Mouse (Mus musculus) brown adipose tissue, adult 24 weeks (tissue): ENCODE measurements at regions not wholly inside any gene's neighbourhood (a gene's known extent, or its start where the extent isn't known, plus 50 kb on each side); places are given as distances from the start of the nearest gene placed in this dataset.

Source experiments
- H3K27ac ChIP-seq: fragments of 200-500 bp; replicated peaks from 2 replicates; pipeline ENCODE4 v1.5.1; 2012; ENCODE audit warnings: low read depth, mild to moderate bottlenecking, low read length
- H3K4me1 ChIP-seq: fragments of 200-500 bp; 2 replicates; pipeline ENCODE4 v1.6.1; 2012; ENCODE audit warnings: low read length, mixed read lengths; ENCODE audit not compliant: control insufficient read depth, insufficient read depth, insufficient read length
- H3K4me3 ChIP-seq: fragments of 200-500 bp; 2 replicates; pipeline ENCODE4 v1.5.1; 2012; ENCODE audit warnings: low read depth, mild to moderate bottlenecking, low read length, moderate library complexity; ENCODE audit not compliant: insufficient read depth

GRCm38 (mm10) chr8:35996330-35997077 is 230.9 kb downstream of the Gm19410 start:
- no peak overlapping the region for H3K27ac ChIP-seq
- no peaks in the 10 kb centered on the region for H3K4me1 ChIP-seq
- no peak overlapping the region for H3K4me3 ChIP-seq

GRCm38 (mm10) chr8:35999584-35999983 is 234.0 kb downstream of the Gm19410 start:
- no peak overlapping the region for H3K4me3 ChIP-seq
- H3K4me1 ChIP-seq: peaks cover 3% of the 10 kb centered on the region; the same call in 1 of the 2 replicates
- H3K27ac ChIP-seq: no peak overlapping the region

- Histone ChIP-seq H3K4me1 (peaks cover 3% of the 10 kb centered on the region; the same call in 1 of the 2 replicates), H3K27ac (no peak overlapping the region), H3K4me3 (no peak overlapping the region)
Measured at GRCm38 (mm10) chr8:36004387-36004786, 238.8 kb downstream of the Gm19410 start.

- Histone ChIP-seq H3K27ac (no peak overlapping the region), H3K4me3 (no peak overlapping the region), H3K4me1 (peaks cover 3% of the 10 kb centered on the region; the same call in 1 of the 2 replicates)
Measured at GRCm38 (mm10) chr8:36005536-36005935, 239.9 kb downstream of the Gm19410 start.

- peaks cover 3% of the 10 kb centered on the region; the same call in 1 of the 2 replicates for H3K4me1 ChIP-seq
- no peak overlapping the region for H3K27ac ChIP-seq
Measured at GRCm38 (mm10) chr8:36007724-36008123, 242.1 kb downstream of the Gm19410 start.

GRCm38 (mm10) chr8:36009565-36009964 is 244.0 kb downstream of the Gm19410 start:
- H3K27ac ChIP-seq: no peak overlapping the region
- no peak overlapping the region for H3K4me3 ChIP-seq
- no peaks in the 10 kb centered on the region for H3K4me1 ChIP-seq

More at GRCm38 (mm10) chr8:36007724-36008123, 242.1 kb downstream of the Gm19410 start:
- H3K4me3 ChIP-seq: no peak overlapping the region

- no peaks in the 10 kb centered on the region for H3K4me1 ChIP-seq
- H3K27ac ChIP-seq: no peak overlapping the region
- H3K4me3 ChIP-seq: no peak overlapping the region
Measured at GRCm38 (mm10) chr8:36010446-36011217, 245.0 kb downstream of the Gm19410 start.

GRCm38 (mm10) chr8:36014862-36015261 is 249.3 kb downstream of the Gm19410 start:
- Histone ChIP-seq H3K4me3 (no peak overlapping the region), H3K4me1 (no peaks in the 10 kb centered on the region), H3K27ac (no peak overlapping the region)

GRCm38 (mm10) chr8:36016321-36017114 is 250.9 kb downstream of the Gm19410 start:
- no peak overlapping the region for H3K27ac ChIP-seq
- H3K4me3 ChIP-seq: no peak overlapping the region
- H3K4me1 ChIP-seq: no peaks in the 10 kb centered on the region

GRCm38 (mm10) chr8:36018993-36019753 is 253.6 kb downstream of the Gm19410 start:
- no peak overlapping the region for H3K4me3 ChIP-seq
- no peaks in the 10 kb centered on the region for H3K4me1 ChIP-seq
- H3K27ac ChIP-seq: no peak overlapping the region

GRCm38 (mm10) chr8:36019895-36020294 is 254.3 kb downstream of the Gm19410 start:
- no peak overlapping the region for H3K4me3 ChIP-seq

GRCm38 (mm10) chr8:36027586-36027985 is 262.0 kb downstream of the Gm19410 start:
- no peak overlapping the region for H3K4me3 ChIP-seq
- H3K27ac ChIP-seq: no peak overlapping the region
- H3K4me1 ChIP-seq: no peaks in the 10 kb centered on the region

More at GRCm38 (mm10) chr8:36019895-36020294, 254.3 kb downstream of the Gm19410 start:
- Histone ChIP-seq H3K4me1 (no peaks in the 10 kb centered on the region), H3K27ac (no peak overlapping the region)

- no peak overlapping the region for H3K4me3 ChIP-seq
- H3K27ac ChIP-seq: no peak overlapping the region
- H3K4me1 ChIP-seq: no peaks in the 10 kb centered on the region
Measured at GRCm38 (mm10) chr8:36028121-36028955, 262.7 kb downstream of the Gm19410 start.

GRCm38 (mm10) chr8:36029445-36029844 is 263.9 kb downstream of the Gm19410 start:
- Histone ChIP-seq H3K4me1 (no peaks in the 10 kb centered on the region), H3K4me3 (no peak overlapping the region)

More at GRCm38 (mm10) chr8:36029445-36029844, 263.9 kb downstream of the Gm19410 start:
- H3K27ac ChIP-seq: no peak overlapping the region
